Mouse (Mus musculus): ENCODE results near the gene Parp16.
"Not testable (repeated sequence)": the region's sequence is repeated elsewhere in the genome, so short reads cannot be mapped to it uniquely, and the experiment has no call there.

Gene Parp16

DNA sequence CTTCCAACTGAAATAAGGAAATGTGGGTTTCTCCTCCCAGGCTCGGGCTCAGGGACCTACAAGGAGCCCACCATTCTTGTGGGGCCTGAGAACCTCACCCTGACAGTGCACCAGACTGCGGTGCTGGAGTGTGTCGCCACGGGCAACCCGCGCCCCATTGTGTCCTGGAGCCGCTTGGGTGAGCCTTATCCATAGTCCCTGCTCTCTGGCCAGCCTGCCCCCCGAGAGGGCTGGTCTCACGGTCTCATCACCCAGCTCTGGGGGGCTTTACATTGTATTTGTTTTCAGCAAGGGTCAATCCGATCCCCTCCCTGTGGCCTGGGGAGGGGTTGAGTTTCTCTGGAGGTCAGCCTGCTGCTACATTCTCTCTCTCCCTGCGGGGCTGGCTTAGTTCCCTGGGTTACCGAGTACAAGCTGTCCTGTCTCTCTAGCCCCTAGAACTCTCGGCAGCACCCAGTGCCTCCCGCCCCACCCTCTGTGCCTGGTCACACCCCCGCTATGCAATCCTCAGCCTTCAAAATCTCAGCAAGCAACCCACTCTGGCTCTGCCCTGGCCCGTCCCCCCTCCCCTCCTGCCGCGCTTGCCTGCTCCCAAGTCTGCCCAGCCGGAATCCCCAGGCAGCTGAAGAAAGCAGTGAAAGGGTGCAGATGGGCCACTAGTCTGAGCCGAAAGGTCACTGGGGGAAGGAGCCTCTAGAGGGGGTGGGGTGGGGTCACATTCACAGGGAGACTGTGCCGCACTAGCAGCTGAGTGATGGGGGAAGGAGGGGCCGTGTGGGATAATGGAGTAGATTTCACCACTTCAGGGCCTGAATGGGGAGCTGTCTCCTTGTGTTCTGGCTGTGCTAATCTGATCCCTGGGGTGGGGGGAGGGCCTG is 16.6 kb upstream of the Parp16 start:
- peak; percentile 41 to 55 for DNase-seq

DNA sequence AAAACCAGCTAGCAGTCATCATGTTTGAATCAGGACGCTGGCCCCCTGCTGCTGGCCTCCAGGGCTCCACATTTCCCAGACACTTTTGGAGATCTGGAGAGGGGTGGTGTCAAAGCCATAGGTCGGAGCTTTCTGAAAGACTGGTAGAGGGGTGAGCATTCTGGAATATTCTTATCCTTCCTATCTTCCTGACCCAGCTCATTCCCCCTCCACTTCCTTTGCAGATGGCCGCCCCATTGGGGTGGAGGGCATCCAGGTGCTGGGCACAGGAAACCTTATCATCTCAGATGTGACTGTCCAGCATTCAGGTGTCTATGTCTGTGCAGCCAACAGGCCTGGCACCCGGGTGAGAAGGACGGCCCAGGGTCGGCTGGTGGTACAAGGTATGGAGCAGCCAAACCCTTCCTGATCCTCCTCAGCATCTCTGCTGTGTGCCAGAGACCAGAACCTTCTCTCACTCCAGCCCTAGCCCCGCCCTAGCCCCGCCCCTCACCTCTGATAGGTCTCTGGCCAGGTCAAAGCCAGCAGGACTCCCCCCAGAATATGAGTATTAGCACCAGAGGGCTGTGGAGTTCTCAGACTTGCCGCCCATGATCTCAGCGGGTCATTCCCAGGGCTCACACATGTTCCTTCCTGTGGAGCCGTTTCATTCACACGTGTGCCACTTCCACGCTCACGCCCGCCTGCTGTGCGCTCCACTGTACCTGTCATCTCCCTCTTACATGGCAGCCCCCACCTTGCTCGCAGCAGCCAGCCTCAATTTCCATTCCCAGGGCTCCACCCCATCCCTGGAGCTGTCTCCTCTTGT is 15.1 kb upstream of the Parp16 start:
- no peak for DNase-seq

DNA sequence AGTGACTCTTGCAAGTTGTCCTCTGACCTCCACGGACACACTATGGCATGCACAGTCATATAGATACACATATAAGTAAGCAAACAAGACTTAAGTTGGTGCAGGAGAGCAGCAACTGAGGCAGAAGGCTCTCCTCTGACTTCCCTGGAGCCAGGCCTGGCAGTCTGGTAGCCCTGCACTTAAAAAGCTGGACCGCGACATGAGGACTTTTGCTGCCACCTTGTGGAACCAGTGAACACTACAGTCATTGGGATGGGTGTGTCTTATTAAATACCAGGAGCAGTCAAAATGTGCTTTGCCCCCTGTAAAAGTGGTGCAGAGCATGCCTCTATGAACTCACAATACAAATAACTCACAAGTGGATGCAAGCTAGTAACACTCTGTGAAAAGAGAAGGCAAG is 6.6 kb upstream of the Parp16 start:
- peak; percentile 91 to 92 for DNase-seq

DNA sequence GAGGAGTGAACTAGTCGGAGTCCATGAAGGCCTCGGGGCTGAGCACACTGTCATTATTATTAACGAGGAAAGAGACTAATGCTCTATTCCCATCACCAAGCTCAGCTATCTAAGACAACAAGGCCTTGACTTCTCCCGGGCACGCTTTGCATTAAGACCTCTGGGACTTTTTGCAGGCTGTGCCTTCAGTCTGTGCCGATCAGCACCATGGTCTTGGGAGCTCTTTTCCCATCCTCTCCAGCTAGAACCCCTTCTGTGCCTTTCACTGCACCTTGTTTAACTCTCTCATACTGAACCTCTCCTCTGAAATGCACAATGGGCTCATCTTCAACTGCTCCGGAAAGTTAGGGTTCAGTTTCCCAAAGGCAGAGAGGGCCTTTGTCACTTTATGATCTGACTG is 4.8 kb upstream of the Parp16 start:
- no peak for DNase-seq

DNA sequence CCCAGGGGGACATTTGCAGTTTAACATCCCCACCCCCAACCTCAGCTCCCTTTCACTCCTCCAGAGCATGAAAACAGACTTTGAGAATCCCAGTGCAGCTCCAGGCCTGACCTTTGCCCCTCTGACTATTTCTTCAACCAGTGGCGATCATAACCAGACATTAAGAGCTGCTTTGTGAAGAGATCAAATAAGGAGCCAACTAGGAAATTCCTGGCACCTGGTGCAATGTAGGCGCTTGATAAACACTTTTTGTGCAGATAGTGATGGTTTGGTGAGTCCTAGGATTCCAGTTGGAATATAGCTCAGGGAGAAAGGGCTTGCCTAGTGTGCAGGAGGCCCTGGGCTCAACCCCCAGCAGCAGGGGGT is 3.8 kb upstream of the Parp16 start:
- DNase-seq, result no peak

DNA sequence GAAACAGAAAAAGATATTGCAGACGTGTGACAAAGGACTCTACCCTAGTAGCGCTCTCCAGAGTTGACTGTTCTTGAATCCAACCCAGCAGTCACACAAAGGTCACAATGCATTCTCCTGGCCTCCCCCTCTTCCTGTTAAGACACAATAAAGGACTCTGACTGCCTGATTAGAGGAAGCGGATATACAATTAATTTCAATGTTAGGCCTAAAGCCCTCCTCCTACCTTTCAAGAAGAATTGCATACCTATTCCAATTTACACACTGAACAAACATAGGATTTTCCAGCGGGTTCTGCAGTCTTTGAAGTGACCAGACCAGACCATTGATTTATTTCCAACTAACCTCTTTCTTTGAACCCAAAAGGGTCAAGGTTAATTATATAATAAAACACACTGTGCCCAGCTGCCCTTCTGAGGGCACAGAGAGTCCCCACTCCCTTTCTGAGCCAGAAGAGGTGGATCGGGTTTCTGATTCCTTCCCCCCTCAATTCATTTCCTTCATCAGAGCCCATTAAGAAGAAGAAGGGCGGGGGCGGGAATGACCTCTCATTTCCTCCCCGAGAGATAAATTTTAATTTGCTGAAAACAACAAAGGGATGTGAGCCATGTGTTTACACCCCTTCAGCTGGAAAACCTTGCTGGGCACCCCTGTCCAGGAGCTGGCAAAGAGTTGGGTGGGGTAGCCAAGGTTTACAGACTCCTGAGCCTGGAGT is 3.2 kb upstream of the Parp16 start:
- DNase-seq, result no peak

DNA sequence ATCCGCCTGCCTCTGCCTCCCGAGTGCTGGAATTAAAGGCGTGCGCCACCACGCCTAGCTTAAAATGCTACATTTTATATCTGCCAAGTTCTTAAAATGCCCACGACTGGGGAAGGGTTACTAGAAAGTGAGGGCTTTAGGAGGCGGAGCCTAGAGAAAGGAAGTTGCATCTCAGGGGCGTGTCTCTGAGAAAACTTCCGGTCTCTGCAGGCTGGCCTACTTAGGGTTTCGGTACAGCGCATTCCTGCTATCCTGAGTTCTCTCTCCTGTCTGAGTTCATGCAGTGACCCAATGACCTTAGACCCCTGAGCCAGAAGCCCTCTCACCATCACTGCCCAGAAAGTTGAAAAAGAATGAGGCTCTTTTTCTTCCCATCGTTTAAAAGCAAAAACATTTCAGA is 1.9 kb upstream of the Parp16 start:
- no peak for DNase-seq

DNA sequence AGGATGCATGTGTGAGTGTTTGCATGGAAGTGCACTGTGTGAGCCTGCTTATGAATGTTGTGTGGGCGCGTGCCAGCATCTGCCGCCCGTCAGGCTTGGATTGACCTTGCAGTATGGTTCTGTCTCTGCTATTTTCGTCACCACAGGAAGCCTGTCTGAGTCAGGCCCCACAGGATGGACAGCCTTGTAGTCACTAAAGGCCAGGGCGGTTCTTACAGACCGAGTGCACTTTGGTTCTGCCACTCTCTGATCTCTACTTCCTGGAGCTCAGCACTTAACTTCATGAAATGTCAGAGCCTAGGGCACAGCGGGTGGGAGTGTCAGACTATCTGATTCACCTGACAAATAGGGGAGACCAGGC is 448 bp downstream of the Parp16 start:
- DNase-seq, result peak; percentile 41 to 57

DNA sequence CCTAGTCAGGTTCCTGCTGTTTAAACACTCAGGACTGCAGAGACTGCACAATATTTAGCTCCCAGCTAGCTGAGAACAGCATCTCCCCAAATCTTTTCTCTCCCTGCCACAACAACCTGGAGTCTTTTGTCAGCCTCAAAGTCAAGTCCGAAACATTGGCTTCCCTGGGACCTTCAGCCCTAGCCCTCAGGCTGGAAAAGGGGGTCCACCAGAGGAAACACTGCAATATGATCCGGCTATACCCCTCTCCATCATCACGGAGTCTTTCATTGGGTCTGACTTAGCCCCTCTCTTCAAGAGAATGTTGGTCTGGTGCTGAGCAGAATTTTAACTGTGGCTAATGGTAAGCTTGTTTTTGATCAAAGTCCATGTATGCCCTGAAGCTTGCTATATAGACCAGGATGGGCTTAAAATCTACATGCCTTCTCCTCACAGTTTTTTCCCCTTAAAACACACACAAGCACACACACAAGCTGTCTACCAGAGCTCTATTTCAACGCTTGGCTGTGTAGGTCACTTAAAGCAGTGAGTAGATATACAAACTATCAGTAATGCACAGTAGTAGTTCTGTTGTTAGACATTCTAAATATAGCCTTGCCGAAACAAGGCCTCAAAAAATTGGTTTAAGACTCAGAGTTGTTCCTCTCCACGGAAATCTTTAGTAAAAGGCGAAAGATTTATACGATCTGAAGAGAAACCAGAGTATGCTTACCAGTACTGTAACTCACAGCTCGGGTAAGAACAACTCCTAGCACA is 1.0 kb downstream of the Parp16 start:
- peak; percentile 29 to 35 for DNase-seq

DNA sequence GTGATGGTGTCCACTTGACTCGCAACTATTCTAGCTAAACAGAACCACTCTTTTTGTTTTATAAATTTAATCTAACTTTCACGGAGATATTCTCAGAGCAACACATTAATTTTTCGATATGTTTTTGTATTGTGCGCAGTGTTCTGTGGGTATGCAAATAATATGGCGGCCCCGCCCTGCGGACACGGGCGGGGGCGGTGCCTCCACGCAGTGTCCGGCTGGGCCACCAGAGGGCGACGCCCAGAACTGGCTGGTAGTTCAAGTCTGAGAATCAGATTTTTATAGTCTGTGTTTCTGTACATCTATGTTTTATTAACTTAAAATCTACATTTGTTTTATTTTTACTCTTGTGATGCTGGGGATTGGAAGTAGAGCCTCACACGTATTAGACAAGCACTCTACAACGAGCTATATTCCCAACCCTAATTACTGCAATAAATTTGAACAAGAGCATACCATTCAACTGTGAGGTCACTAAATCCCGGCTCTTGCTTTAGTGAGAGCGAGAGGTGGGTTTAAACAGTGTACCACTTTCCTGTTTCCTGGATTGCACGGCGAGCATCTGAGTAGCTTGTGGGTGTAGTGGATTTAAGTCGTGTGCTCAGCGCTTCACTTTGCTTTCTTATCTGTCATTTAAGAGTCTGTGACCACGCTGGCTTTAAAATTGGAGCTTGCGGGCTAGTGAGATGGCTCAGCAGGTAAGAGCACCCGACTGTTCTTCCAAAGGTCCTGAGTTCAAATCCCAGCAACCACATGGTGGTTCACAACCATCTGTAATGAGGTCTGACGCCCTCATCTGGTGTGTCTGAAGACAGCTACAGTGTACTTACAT is 1.8 kb downstream of the Parp16 start:
- peak; percentile 98 to 99 for DNase-seq

DNA sequence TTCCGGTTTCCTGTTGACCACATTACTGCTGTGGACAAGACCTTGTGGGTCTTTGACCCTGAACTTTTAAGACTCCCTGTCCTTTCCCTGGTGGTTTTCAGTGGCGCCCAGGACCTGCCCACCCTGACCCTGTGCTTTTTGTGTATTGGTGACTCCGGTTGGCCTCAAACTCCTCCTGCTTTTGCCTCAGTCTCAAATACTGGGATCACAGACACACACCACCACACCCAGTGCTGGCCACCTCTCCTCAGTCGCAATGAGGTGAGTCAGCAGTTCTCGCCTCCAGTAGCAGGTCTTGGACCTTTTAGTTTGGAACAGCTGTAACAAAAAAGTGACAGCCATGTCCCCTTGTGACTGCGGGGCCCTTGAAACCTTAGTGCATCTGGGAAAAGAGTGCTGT is 2.7 kb downstream of the Parp16 start:
- DNase-seq, result no peak

DNA sequence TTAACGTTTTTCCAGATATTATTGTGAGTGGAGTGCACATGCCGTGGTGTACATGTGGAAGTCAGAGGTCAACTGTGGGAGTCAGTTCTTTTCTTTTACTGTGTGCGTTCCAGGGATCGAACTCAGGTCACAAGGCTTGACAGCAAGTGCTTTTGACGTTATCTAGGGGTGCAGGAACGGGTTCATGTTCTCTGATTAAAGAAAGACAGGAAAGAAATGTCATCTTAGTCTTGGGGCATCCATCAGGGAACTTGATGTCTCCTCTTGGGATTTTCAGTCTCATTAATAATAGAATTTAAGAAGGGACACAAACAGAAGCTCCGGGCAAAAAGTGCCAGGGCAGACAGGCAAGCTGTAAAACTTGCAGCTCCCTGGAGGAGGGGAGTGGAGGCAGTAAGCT is 4.6 kb downstream of the Parp16 start:
- DNase-seq, result no peak

DNA sequence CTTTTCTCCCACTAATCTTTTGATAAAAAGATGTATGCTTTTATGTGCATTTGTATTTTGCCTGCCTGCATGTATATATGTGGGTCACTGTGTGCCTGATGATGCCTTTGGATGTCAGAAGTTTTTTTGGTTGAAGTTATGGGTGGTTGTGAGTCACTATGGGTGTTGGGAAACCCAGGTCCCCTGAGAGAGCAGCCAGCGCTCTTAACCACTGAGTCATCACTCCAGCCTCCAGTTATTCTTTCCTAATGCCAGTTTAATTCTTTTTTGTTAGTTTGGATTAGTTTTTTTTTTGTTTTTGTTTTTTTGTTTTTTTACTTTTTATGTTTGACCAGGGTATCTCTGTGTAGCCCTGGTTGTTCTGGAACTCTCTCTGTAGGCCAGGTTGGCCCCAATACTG is 5.5 kb downstream of the Parp16 start:
- no peak for DNase-seq

DNA sequence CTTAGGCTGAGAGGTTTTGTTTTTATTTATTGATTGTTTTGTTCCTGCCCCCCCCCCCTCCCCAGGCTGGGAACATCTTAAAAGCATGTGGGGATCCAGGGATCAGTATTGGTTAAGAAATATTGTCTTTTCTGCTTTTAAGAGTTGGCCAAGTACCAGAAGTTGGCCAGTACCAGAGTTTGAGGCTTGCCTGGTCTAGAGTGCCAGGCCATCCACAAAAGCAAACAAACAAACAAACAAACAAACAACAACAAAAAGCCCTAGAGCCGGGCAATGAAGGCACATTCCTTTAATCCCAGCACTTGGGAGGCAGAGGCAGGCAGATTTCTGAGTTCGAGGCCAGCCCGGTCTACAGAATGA is 5.8 kb downstream of the Parp16 start:
- no peak for DNase-seq

DNA sequence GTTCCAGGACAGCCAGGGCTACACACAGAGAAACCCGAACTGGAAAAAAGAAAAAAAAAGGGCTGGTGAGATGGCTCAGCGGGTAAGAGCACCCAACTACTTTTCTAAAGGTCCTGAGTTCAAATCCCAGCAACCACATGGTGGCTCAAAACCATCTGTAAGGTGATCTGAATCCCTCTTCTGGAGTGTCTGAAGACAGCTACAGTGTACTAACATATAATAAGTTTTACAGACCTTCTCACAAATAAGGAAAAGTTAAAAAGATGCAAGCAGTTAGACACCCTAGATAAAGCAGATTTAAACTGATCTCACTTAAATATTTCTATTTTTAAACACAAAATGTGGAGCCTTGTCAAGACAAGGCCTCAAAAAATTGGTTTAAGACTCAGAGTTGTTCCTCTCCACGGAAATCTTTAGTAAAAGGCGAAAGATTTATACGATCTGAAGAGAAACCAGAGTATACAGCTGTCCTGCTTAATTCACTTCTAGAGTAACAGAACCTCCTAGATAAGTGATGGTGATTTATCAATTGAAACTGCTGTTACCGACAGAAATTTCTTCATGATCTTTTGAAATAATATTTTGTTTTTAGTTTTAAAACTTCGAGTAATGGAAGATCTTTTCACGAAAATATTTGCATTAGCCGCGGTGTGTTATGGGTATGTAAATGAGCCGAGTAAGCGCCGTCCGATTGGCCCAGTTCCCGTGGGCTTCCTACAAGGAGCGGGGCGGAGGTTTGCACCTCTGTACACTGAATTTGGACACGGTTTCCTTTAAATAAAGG is 6.4 kb downstream of the Parp16 start:
- peak; percentile 93 to 96 for DNase-seq

DNA sequence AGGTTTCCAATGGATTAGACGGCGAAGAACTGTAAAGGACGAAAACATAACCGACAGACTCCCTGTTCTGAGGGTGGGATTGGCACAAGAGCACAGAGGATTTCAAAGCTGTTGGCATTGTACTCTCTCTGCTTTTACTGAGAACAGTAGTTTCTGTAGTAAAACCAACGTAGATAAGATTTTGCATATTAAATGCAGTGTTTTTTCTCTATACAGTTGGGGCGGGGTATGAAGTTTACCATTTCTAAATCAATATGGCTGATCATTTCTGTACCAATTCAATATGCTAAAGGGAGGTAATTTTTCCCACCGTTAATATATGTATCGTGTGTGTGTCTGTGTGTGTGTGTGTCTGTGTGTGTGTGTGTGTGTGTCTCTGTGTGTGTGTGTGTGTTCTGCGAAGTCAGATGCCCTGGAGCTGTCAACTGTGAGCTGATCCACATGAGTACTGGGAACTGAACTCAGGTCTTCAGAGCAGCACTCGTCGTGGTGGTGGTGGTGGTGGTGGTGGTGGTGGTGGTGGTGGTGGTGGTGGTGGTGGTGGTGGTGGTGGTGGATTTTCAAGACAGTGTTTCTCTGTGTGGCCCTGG is 7.1 kb downstream of the Parp16 start:
- DNase-seq, result no peak

DNA sequence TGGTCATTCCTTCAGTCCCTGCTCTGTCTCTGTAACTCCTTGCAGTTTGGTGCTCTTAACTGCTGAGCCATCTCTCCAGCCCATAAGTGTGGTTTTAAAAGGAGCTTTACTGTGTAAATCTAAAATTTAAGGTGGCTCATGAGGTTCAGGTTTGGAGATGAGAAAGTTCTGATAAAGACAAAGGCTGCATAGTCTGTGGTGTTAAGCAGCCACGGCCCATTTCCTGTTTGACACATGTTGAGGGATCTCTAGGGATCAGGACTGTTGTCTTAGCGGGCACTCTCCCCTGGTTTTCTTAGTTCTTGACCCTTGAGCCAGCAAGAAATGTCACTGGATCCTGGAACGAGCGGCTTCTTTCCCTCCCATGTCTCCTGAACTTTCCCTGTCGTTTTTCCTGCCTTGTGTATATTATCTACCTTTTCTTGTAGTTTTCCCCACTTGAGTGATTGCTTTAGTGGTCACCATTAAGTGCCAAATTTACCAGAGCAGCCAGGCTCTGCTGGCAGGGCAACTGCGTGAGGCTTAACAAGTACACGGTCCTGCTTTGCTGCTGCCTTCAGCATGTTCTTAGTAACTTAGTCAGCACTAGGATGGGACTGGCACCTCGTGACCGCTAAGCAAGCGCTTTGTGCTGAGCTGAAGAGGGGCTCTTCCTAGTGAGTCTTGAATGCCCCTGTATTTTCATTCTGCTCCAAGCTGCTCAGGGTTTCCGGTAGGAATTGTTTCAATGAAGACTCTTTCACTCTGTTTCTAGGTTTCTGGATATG is 10.1 kb downstream of the Parp16 start:
- no peak for DNase-seq

DNA sequence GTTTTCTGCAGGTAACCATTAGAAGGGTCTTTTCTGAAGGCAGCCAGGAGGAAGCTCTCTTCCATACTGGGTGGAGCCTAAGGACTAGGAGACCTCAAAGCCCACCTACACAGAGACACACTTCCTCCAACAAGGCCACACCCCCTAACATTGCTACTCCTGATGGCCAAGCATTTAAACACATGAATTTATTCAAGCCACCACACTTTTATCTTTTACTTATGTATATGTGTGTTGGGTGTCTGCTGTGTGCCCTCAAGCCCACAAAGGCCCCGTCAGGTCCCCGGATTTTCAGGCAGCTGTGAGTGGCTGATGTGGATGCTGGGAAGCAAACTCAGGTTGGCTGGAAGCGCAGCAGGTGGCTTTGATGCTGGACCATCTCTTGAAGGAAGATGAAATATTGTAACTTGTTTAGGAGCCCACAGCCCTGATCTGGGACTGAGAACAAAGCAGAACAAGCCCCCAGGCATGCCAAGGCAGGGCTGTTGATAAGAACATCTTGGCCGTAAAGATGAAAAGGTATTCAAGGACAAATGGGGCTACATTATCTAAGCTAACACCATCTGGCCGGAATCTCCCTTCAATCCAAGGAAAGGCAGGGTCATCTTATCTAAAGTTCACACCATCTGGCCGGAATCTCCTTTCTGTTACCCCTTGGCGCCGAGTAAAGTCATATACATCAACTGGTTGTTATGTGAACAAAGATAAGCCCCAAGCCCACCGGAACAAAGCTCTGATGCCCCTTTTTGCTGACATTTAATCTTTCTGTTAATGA is 12.1 kb downstream of the Parp16 start:
- not testable (repeated sequence) for DNase-seq

Measured in cerebellum, postnatal 14 days (tissue).